Mouse (Mus musculus) G1E (cell line): Measurements from ENCODE around the gene Pard3b. TPM values are rescaled to one million over a fixed set of nuclear protein-coding genes. Genes with fewer than 3 reads are reported as not detected.

Experiments
- ATAC-seq: 2 replicates; pipeline ENCODE4 v1.8.0; 2016; ENCODE audit warnings: mild to moderate bottlenecking; ENCODE audit not compliant: insufficient number of reproducible peaks, poor library complexity, low FRiP score, severe bottlenecking; ENCODE audit errors: extremely low read depth
- DNase-seq: peaks from one replicate; pipeline ENCODE4 v3.0.0; 2012; ENCODE audit warnings: low spot score
- H3K27me3 ChIP-seq: 2 replicates; pipeline ENCODE4 v1.6.1; 2012; ENCODE audit warnings: mild to moderate bottlenecking, low read length, inconsistent platforms; ENCODE audit not compliant: insufficient read depth
- H3K36me3 ChIP-seq: replicated peaks from 2 replicates; pipeline ENCODE3; 2012; ENCODE audit warnings: mild to moderate bottlenecking, inconsistent platforms
- H3K4me1 ChIP-seq: 2 replicates; pipeline ENCODE4 v1.6.1; 2012; ENCODE audit warnings: low read depth, low read length, inconsistent platforms, mixed read lengths; ENCODE audit not compliant: insufficient read depth
- H3K4me3 ChIP-seq: 2 replicates; pipeline ENCODE4 v1.5.1; 2012; ENCODE audit warnings: low read depth, mild to moderate bottlenecking, inconsistent platforms, low read length, moderate library complexity, mixed read lengths
- H3K9me3 ChIP-seq: replicated peaks from 2 replicates; pipeline ENCODE4 v1.6.1; 2012; ENCODE audit warnings: inconsistent platforms
- CTCF ChIP-seq: IDR thresholded peaks from 2 replicates; pipeline ENCODE4 v1.5.1; 2012; ENCODE audit warnings: low read depth, low read length, inconsistent platforms, mixed read lengths
- GATA1 ChIP-seq: IDR thresholded peaks from 2 replicates; pipeline ENCODE4 v1.6.1; 2012; ENCODE audit warnings: borderline replicate concordance, low read length, inconsistent platforms, mixed read lengths
- GATA2 ChIP-seq: IDR thresholded peaks from 2 replicates; pipeline ENCODE4 v1.6.1; 2012; ENCODE audit warnings: low read depth, low read length, inconsistent platforms, borderline replicate concordance
- POLR2AphosphoS5 ChIP-seq: IDR thresholded peaks from 2 replicates; pipeline ENCODE4 v1.6.1; 2012; ENCODE audit warnings: low read depth, low read length, inconsistent platforms; ENCODE audit not compliant: insufficient replicate concordance
- TAL1 ChIP-seq: conservative IDR thresholded peaks from 2 replicates; pipeline ENCODE4 v1.6.1; 2012; ENCODE audit warnings: low read depth, low read length, inconsistent platforms, mixed read lengths
- polyA plus RNA-seq: library from polyadenylated mRNA; stranded (reverse); fragments of >175 nt; gene quantifications from 2 replicates; pipeline ENCODE4 v1.2.3, GENCODE M21; 2012
- total RNA-seq, 2 experiments: library from RNA; stranded (forward) in 1 of 2; stranded (reverse) in 1 of 2; fragments of 200-1000 nt in 1 of 2; fragments of >200 nt in 1 of 2; fragmentation: Nextera tagmentation in 1 of 2; gene quantifications; 2 replicates each; pipeline ENCODE4 v1.2.3; 2014 to 2017

The Pard3b gene
- total and polyA plus RNA-seq, 3 experiments, result 0.33 TPM; not detected in 2

GRCm38 (mm10) chr1:62008811-62009210, 370.2 kb downstream of the Pard3b start:
- Histone ChIP-seq H3K4me1 (no peaks in the 10 kb centered on the region), H3K36me3 (no peaks in the 10 kb centered on the region), H3K4me3 (no peak overlapping the region), H3K27me3 (peaks cover 4% of the 10 kb centered on the region; the same call in 1 of the 2 replicates), H3K9me3 (no peaks in the 10 kb centered on the region)
- TF ChIP-seq TAL1 (no peak), CTCF (no peak), POLR2AphosphoS5 (no peak), GATA2 (no peak), GATA1 (no peak)
- DNase-seq, result no peak
- ATAC-seq, result no peak

DNA sequence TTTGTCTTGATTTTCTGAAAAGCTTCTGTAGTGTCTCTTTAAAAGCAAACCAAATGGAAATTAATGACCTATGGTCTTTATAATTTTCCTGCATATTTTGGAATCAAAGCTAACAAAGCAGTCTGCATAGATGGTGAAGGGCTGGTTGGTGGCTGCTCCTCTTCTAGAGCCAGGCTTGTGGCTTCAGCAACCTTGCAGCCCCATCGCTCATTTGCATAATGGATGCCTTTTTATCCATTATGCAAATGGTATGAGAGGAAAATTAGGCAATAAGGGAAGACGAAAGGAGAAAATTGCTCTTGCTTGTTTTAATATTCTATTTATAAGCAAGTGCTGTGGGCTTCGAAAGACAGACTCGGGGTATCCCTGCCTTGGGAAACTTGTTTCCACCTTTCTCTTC, 373.1 kb downstream of the Pard3b start:
- H3K9me3 ChIP-seq, result no peaks in the 10 kb centered on the region
- DNase-seq (no peak), ATAC-seq (no peak)
- TF ChIP-seq TAL1, result no peak
- TF ChIP-seq CTCF, result no peak
- TF ChIP-seq GATA2, result no peak
- H3K4me1 ChIP-seq, result no peaks in the 10 kb centered on the region
- no peaks in the 10 kb centered on the region for H3K27me3 ChIP-seq
- no peaks in the 10 kb centered on the region for H3K36me3 ChIP-seq
- no peak overlapping the region for H3K4me3 ChIP-seq

- Histone ChIP-seq H3K9me3 (no peaks in the 10 kb centered on the region), H3K27me3 (no peaks in the 10 kb centered on the region), H3K36me3 (no peaks in the 10 kb centered on the region), H3K4me3 (no peak overlapping the region), H3K4me1 (no peaks in the 10 kb centered on the region)
- ATAC-seq, result no peak
- DNase-seq, result no peak
- no peak for TF ChIP-seq CTCF
- no peak for TF ChIP-seq POLR2AphosphoS5
- no peak for TF ChIP-seq GATA1
- no peak for TF ChIP-seq TAL1
These were observed 378.1 kb downstream of the Pard3b start for GRCm38 (mm10) chr1:62016536-62017300.

GRCm38 (mm10) chr1:62018276-62018675, 379.7 kb downstream of the Pard3b start:
- Histone ChIP-seq H3K4me1 (no peaks in the 10 kb centered on the region), H3K4me3 (no peak overlapping the region), H3K9me3 (no peaks in the 10 kb centered on the region), H3K36me3 (no peaks in the 10 kb centered on the region), H3K27me3 (no peaks in the 10 kb centered on the region)
- DNase-seq (no peak), ATAC-seq (no peak)
- TF ChIP-seq TAL1 (no peak), CTCF (no peak), POLR2AphosphoS5 (no peak), GATA2 (no peak), GATA1 (no peak)

DNA sequence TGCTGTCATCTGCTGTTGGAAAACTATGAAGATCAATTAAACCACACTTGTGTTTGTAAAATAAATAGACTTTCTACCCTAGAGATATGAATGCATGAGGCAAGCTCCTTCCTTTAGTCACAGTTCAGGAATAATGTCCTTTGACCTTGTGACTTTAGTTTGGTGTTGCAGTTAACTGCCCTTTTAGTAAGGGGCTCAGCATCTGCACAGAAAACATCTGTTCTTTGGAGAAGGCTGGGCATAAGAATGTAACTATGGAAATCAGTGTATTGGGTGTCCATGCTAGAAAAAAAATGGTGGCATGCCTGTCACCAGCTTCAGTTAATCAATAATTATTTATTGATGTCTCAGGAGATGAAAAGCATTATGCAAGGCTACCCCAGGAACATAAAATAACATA, 381.1 kb downstream of the Pard3b start:
- TF ChIP-seq GATA1, result no peak
- no peak for TF ChIP-seq CTCF
- no peak for TF ChIP-seq TAL1
- TF ChIP-seq POLR2AphosphoS5, result no peak
- TF ChIP-seq GATA2, result no peak
- ATAC-seq (no peak), DNase-seq (no peak)
- H3K4me1 ChIP-seq, result no peaks in the 10 kb centered on the region
- H3K27me3 ChIP-seq, result no peaks in the 10 kb centered on the region
- H3K4me3 ChIP-seq, result no peak overlapping the region
- no peaks in the 10 kb centered on the region for H3K9me3 ChIP-seq
- no peaks in the 10 kb centered on the region for H3K36me3 ChIP-seq

DNA sequence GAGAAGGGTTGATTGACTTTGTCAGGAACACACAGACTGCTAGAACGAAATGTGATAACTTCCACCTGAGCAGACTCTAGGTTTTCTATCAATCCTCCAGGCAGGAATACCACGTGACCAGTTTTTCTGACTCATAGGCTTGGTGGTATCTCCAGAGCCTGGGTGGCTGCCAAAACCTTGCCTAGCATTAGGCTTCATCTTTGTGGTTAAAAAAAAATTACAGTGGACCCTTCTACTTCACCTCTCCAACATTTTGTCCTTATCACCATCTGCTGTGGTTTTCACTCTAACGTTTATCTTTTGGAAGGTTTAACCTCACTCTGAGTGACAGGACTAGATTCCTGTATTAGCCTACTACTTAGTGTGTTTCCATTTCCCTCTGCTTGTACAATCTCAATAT, 403.1 kb downstream of the Pard3b start:
- Histone ChIP-seq H3K27me3 (no peaks in the 10 kb centered on the region; the same call in 1 of the 2 replicates), H3K9me3 (no peaks in the 10 kb centered on the region), H3K4me1 (no peaks in the 10 kb centered on the region), H3K4me3 (no peak overlapping the region), H3K36me3 (no peaks in the 10 kb centered on the region)
- ATAC-seq, result no peak
- no peak for TF ChIP-seq GATA1
- no peak for TF ChIP-seq CTCF
- TF ChIP-seq TAL1, result no peak
- no peak for TF ChIP-seq POLR2AphosphoS5
- no peak for TF ChIP-seq GATA2
- DNase-seq, result no peak

- H3K36me3 ChIP-seq, result no peaks in the 10 kb centered on the region
- no peak for TF ChIP-seq GATA1
- no peak for TF ChIP-seq CTCF
- TF ChIP-seq POLR2AphosphoS5, result no peak
- TF ChIP-seq GATA2, result no peak
- no peak for TF ChIP-seq TAL1
- no peaks in the 10 kb centered on the region for H3K9me3 ChIP-seq
- no peaks in the 10 kb centered on the region for H3K4me1 ChIP-seq
- H3K27me3 ChIP-seq, result peaks cover 5% of the 10 kb centered on the region; the same call in 1 of the 2 replicates
- no peak overlapping the region for H3K4me3 ChIP-seq
- DNase-seq (no peak), ATAC-seq (no peak)
These were observed 410.0 kb downstream of the Pard3b start for GRCm38 (mm10) chr1:62048592-62048991.
